Mouse (Mus musculus): ENCODE results near the gene Slc19a3. TPM values are rescaled to one million over a fixed set of nuclear protein-coding genes. Genes with fewer than 3 reads are reported as not detected.

The Slc19a3 gene
- polyA plus RNA-seq, 1 experiment from 2014 or later = 0.70 TPM

- no peak within 1 kb of the TSS for H3K27ac ChIP-seq
- no peak for ATAC-seq (ENCODE audit: insufficient number of reproducible peaks, low FRiP score, low TSS enrichment, low read depth)
- H3K9ac ChIP-seq = no peak within 1 kb of the TSS
- no peaks in the 10 kb centered on the region for H3K27me3 ChIP-seq
- no peaks in the 10 kb centered on the region for H3K9me3 ChIP-seq
- 80% methylated on average over 5 of the region's 5 CpGs for WGBS
- no peak within 1 kb of the TSS for H3K4me3 ChIP-seq
- H3K4me1 ChIP-seq = no peaks in the 10 kb centered on the region
- no peaks in the 10 kb centered on the region for H3K36me3 ChIP-seq
- no peak within 1 kb of the TSS for H3K4me2 ChIP-seq
Measured at GRCm38 (mm10) chr1:83044882-83045427, 6.7 kb upstream of the Slc19a3 start, which contains the start of gene Gm47969. Gene Gm47969 (plus strand): TSS chr1:83044932.

- ATAC-seq (ENCODE audit: insufficient number of reproducible peaks, low FRiP score, low TSS enrichment, low read depth) = no peak
- Histone ChIP-seq H3K9ac (no peak within 1 kb of the TSS), H3K4me2 (no peak within 1 kb of the TSS), H3K27ac (no peak within 1 kb of the TSS), H3K36me3 (no peaks in the 10 kb centered on the region), H3K27me3 (no peaks in the 10 kb centered on the region), H3K4me3 (no peak within 1 kb of the TSS), H3K4me1 (peaks cover 11% of the 10 kb centered on the region; the same call in 1 of the 2 replicates), H3K9me3 (no peaks in the 10 kb centered on the region)
- 73% methylated on average over 2 of the region's 2 CpGs for WGBS
Measured at GRCm38 (mm10) chr1:83042380-83042779, 4.1 kb upstream of the Slc19a3 start, which contains the start of gene Krtap28-10. Gene Krtap28-10 (minus strand): TSS chr1:83042480.

DNA sequence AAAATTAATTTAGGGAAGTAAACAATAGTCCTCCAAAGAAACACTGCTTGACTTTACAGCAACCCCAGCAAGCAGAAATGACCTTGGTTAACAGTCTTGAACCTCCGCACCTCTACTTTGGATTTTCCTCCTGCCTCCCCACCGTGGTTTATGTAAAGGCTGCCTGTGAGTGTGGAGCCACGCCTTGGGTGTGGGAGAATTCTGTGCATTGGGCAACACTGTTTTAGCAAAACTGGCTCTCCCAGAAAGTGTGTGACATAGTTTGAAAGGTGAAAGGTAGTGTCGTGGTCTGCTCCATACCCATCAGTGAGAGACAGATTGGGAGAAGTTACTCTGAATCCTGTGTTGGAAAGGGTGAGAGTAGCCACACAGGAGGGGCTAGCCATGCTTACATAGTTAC, 832 bp upstream of the Slc19a3 start:
- Histone ChIP-seq H3K36me3 (no peaks in the 10 kb centered on the region), H3K9me3 (no peaks in the 10 kb centered on the region), H3K27ac (no peak overlapping the region), H3K9ac (no peak overlapping the region), H3K27me3 (no peaks in the 10 kb centered on the region), H3K4me3 (no peak overlapping the region), H3K4me2 (no peak overlapping the region), H3K4me1 (peaks cover 11% of the 10 kb centered on the region; the same call in 1 of the 2 replicates)
- 62% methylated on average over 4 of the region's 4 CpGs for WGBS
- ATAC-seq (ENCODE audit: insufficient number of reproducible peaks, low FRiP score, low TSS enrichment, low read depth) = no peak

DNA sequence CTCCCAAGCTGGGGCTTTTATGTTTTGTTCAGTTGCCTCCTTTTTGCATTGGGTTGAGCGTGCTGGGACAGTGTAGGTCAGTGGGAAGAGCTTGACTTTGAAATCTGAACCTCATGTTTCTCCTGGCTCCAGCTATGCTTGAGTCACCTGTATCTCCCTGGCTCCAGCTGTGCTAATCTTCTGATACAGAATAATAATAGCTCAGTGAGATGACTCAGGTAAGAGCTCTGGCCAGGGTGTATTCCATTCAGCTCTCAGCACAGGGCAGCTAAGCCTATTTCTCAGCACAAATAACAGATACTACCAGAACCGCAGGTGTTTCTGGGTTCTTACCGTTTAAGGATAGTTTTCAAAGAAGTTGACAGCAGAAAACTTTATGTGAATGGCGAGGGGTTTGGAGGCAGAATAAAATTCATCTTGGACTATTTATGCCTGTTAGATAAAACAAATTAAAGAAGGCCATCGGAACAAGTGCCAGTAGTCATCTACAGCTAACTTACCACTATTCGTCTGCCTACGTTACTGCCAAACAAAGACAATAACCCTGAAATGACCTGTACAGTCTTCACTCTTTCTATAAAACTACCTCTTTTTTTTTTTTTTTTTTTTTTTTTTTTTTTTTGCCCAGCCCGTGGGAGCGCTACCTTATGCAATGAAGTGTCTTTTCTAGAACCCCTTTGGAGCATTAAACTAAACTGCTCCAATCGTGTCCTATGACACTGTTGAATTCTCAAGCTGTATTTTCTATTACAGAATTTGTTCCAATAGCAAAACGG, 1.2 kb downstream of the Slc19a3 start:
- no peak overlapping the region; the same call in 1 of the 2 replicates for H3K27ac ChIP-seq
- peaks cover 11% of the 10 kb centered on the region; the same call in 1 of the 2 replicates for H3K4me1 ChIP-seq
- no peak for ATAC-seq (ENCODE audit: insufficient number of reproducible peaks, low FRiP score, low TSS enrichment, low read depth)
- no peak overlapping the region for H3K9ac ChIP-seq
- H3K4me3 ChIP-seq = no peak overlapping the region; the same call in 1 of the 2 replicates
- no peaks in the 10 kb centered on the region for H3K36me3 ChIP-seq
- no peak overlapping the region for H3K4me2 ChIP-seq
- H3K9me3 ChIP-seq = no peaks in the 10 kb centered on the region
- H3K27me3 ChIP-seq = no peaks in the 10 kb centered on the region
- WGBS = 66% methylated on average over 11 of the region's 11 CpGs

- peaks cover 11% of the 10 kb centered on the region; the same call in 1 of the 2 replicates for H3K4me1 ChIP-seq
- ATAC-seq (ENCODE audit: insufficient number of reproducible peaks, low FRiP score, low TSS enrichment, low read depth) = no peak
- no peak overlapping the region for H3K27ac ChIP-seq
- H3K4me2 ChIP-seq = no peak overlapping the region
- H3K27me3 ChIP-seq = no peaks in the 10 kb centered on the region
- no peak overlapping the region for H3K4me3 ChIP-seq
- no peaks in the 10 kb centered on the region for H3K9me3 ChIP-seq
- no peak overlapping the region for H3K9ac ChIP-seq
- 46% methylated on average over 5 of the region's 5 CpGs for WGBS
- no peaks in the 10 kb centered on the region for H3K36me3 ChIP-seq
Measured at GRCm38 (mm10) chr1:83034509-83034908, 3.7 kb downstream of the Slc19a3 start.

GRCm38 (mm10) chr1:83032508-83032907, 5.7 kb downstream of the Slc19a3 start:
- 90% methylated on average over 6 of the region's 6 CpGs for WGBS
- H3K9me3 ChIP-seq = no peaks in the 10 kb centered on the region
- H3K4me3 ChIP-seq = no peak overlapping the region
- no peak overlapping the region for H3K9ac ChIP-seq
- no peaks in the 10 kb centered on the region for H3K27me3 ChIP-seq
- H3K4me2 ChIP-seq = no peak overlapping the region
- H3K36me3 ChIP-seq = no peaks in the 10 kb centered on the region
- 0 out of 2 replicates have a peak, but pooled peaks cover under 1% of the 10 kb centered on the region for H3K4me1 ChIP-seq
- no peak for ATAC-seq (ENCODE audit: insufficient number of reproducible peaks, low FRiP score, low TSS enrichment, low read depth)
- no peak overlapping the region for H3K27ac ChIP-seq

DNA sequence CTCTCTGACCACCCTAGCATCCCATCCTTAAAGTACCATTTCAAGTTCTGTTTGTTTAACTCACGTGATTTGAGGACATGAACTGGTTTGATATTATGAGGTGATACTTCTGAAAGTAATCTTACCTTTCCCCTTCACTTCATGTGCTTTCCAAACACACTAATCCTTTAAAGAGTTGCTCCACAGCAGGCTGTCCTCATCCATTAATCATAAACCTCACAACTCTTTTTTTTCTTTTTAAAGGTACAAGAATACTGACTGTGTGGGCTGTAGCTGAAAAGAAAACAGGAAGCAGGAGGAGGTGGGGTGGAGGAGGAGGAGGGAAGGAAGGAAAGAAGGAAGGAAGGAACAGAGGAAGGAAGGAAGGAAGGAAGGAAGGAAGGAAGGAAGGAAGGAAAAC, 6.3 kb downstream of the Slc19a3 start:
- no peaks in the 10 kb centered on the region for H3K36me3 ChIP-seq
- no peaks in the 10 kb centered on the region for H3K27me3 ChIP-seq
- ATAC-seq (ENCODE audit: insufficient number of reproducible peaks, low FRiP score, low TSS enrichment, low read depth) = no peak
- no peak overlapping the region for H3K9ac ChIP-seq
- no peaks in the 10 kb centered on the region for H3K9me3 ChIP-seq
- H3K4me1 ChIP-seq = no peaks in the 10 kb centered on the region
- H3K4me3 ChIP-seq = no peak overlapping the region
- H3K27ac ChIP-seq = no peak overlapping the region
- WGBS = 33% methylated on average over 1 of the region's 1 CpGs
- H3K4me2 ChIP-seq = no peak overlapping the region

DNA sequence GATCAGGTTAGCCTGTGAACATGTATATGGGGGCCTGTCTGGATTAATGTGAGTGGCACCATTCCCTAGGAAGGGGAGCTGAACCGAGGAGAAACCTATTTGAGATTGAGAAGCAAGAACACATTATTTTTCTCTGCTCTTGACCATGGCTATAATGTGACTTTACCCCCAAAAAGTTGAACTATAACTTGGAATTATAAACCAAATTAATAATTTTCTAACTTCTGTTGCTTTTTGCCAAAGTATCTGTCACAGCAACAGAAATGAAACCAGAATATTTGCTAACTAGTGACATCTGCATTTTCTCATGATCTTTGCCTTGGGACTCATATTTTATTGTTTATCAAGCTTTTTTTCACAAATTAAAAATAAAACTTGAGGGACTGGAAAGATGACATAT, 21.7 kb downstream of the Slc19a3 start:
- ATAC-seq (ENCODE audit: insufficient number of reproducible peaks, low FRiP score, low TSS enrichment, low read depth) = no peak
- no peaks in the 10 kb centered on the region for H3K27me3 ChIP-seq
- no peak overlapping the region for H3K4me3 ChIP-seq
- 68% methylated on average over 1 of the region's 1 CpGs for WGBS
- no peaks in the 10 kb centered on the region for H3K4me1 ChIP-seq
- H3K27ac ChIP-seq = no peak overlapping the region
- no peak overlapping the region for H3K4me2 ChIP-seq
- no peaks in the 10 kb centered on the region for H3K36me3 ChIP-seq
- no peak overlapping the region for H3K9ac ChIP-seq
- no peaks in the 10 kb centered on the region for H3K9me3 ChIP-seq

DNA sequence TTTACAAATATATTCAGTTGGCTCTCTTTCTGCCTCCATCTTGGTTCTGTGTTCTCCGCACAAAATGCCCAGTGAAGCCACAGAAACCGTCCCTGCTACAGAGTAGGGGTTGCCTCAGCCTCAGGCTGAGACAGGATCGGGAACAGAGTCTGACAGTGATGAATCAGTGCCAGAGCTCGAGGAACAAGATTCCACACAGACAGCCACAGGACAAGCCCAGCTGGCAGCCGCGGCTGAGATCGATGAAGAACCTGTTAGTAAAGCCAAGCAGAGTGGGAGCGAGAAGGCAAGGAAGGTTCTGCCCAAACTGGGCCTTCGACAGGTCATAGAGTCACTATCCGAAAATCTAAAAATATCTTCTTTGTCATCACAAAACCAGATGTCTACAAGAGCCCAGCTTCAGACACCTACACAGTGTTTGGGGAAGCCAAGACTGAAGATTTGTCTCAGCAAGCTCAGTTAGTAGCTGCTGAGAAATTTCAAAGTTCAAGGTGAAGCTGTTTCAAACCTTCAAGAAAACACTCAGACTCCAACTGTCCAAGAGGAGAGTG, 22.8 kb downstream of the Slc19a3 start:
- Histone ChIP-seq H3K9ac (no peak overlapping the region), H3K4me2 (no peak overlapping the region), H3K27ac (no peak overlapping the region), H3K4me3 (no peak overlapping the region), H3K27me3 (no peaks in the 10 kb centered on the region), H3K4me1 (no peaks in the 10 kb centered on the region), H3K9me3 (no peaks in the 10 kb centered on the region), H3K36me3 (no peaks in the 10 kb centered on the region)
- no peak for ATAC-seq (ENCODE audit: insufficient number of reproducible peaks, low FRiP score, low TSS enrichment, low read depth)
- WGBS = 63% methylated on average over 10 of the region's 10 CpGs

GRCm38 (mm10) chr1:83014477-83014876, 23.8 kb downstream of the Slc19a3 start:
- H3K9me3 ChIP-seq = no peaks in the 10 kb centered on the region
- H3K4me1 ChIP-seq = no peaks in the 10 kb centered on the region
- 87% methylated on average over 3 of the region's 3 CpGs for WGBS
- ATAC-seq (ENCODE audit: insufficient number of reproducible peaks, low FRiP score, low TSS enrichment, low read depth) = no peak
- no peak overlapping the region for H3K9ac ChIP-seq
- no peak overlapping the region for H3K27ac ChIP-seq
- no peaks in the 10 kb centered on the region for H3K36me3 ChIP-seq
- H3K4me3 ChIP-seq = no peak overlapping the region
- no peaks in the 10 kb centered on the region for H3K27me3 ChIP-seq
- no peak overlapping the region for H3K4me2 ChIP-seq

DNA sequence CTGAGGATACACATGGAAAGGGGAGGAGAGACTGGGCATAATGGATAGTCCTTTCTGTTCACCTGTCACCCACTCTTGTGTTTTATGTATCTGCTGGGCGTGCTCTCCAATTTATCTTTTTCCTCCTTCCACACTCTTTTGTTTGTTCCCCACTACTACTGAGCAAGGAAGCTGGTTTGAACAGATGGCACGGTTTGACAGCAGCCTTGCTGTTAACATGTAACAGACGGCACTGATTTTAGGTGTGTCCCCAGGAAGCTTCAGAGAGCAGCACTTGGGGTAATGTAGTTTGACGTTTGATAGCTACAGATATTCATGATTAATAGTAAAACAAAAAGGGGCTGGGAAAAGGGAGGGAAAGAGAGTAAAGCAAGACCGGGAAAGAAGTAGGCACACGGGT, 30.8 kb downstream of the Slc19a3 start:
- WGBS = 61% methylated on average over 6 of the region's 6 CpGs

More for the DNA sequence above, 30.8 kb downstream of the Slc19a3 start:
- Histone ChIP-seq H3K27ac (no peak overlapping the region), H3K27me3 (no peaks in the 10 kb centered on the region), H3K4me2 (no peak overlapping the region), H3K9ac (no peak overlapping the region), H3K9me3 (no peaks in the 10 kb centered on the region), H3K36me3 (no peaks in the 10 kb centered on the region), H3K4me1 (no peaks in the 10 kb centered on the region), H3K4me3 (no peak overlapping the region)
- no peak for ATAC-seq (ENCODE audit: insufficient number of reproducible peaks, low FRiP score, low TSS enrichment, low read depth)
